Mouse (Mus musculus) hindbrain, embryonic 15.5 days (tissue): ENCODE results near the gene Limk1. TPM values are rescaled to one million over a fixed set of nuclear protein-coding genes. Genes with fewer than 3 reads are reported as not detected.

Experiments
- ATAC-seq: fragments of 200-750 bp; cut with Nextera tagmentation; 2 replicates; pipeline ENCODE4 v1.8.0; 2017; ENCODE audit warnings: low read depth, moderate number of reproducible peaks, moderate TSS enrichment; ENCODE audit not compliant: low FRiP score
- H3K27ac ChIP-seq: fragments of 300-500 bp; sonication (generic); replicated peaks from 2 replicates; pipeline ENCODE4 v1.5.1; 2015; ENCODE audit warnings: mild to moderate bottlenecking, inconsistent platforms
- H3K27me3 ChIP-seq: fragments of 300-500 bp; sonication (generic); 2 replicates; pipeline ENCODE4 v1.6.1; 2015; ENCODE audit warnings: control low read depth, inconsistent platforms
- H3K36me3 ChIP-seq: fragments of 300-500 bp; sonication (generic); 2 replicates; pipeline ENCODE4 v1.6.1; 2015; ENCODE audit warnings: control low read depth, inconsistent platforms
- H3K4me1 ChIP-seq: fragments of 300-500 bp; sonication (generic); replicated peaks from 2 replicates; pipeline ENCODE4 v1.6.1; 2015; ENCODE audit warnings: control low read depth, inconsistent platforms
- H3K4me2 ChIP-seq: fragments of 300-500 bp; sonication (generic); 2 replicates; pipeline ENCODE4 v1.6.1; 2015; ENCODE audit warnings: moderate library complexity, mild to moderate bottlenecking, inconsistent platforms
- H3K4me3 ChIP-seq: fragments of 300-500 bp; sonication (generic); 2 replicates; pipeline ENCODE4 v1.5.1; 2015; ENCODE audit warnings: mild to moderate bottlenecking, inconsistent platforms
- H3K9ac ChIP-seq: fragments of 300-500 bp; sonication (generic); 2 replicates; pipeline ENCODE4 v1.6.1; 2015; ENCODE audit warnings: inconsistent platforms
- H3K9me3 ChIP-seq: fragments of 300-500 bp; sonication (generic); 2 replicates; pipeline ENCODE4 v1.6.1; 2016; ENCODE audit warnings: control low read depth, inconsistent platforms
- WGBS: fragments of 180-500 bp; shearing (Covaris S2); methylation state at CpG from one replicate; pipeline ENCODE4 v1.1.7; 2015; 5-methylcytosine and 5-hydroxymethylcytosine counted together
- polyA plus RNA-seq: library from polyadenylated mRNA; unstranded; fragments of >200 nt; fragmentation: Nextera tagmentation; extraction: Ambion mirVana; gene quantifications from 2 replicates; pipeline ENCODE4 v1.2.1, GENCODE M21; 2015

Gene Limk1
- polyA plus RNA-seq, 1 experiment from 2014 or later = 25.8 TPM

- WGBS = 92% methylated on average over 9 of the region's 9 CpGs
Measured at GRCm38 (mm10) chr5:134620457-134620856, 67.9 kb downstream of the Limk1 start.

DNA sequence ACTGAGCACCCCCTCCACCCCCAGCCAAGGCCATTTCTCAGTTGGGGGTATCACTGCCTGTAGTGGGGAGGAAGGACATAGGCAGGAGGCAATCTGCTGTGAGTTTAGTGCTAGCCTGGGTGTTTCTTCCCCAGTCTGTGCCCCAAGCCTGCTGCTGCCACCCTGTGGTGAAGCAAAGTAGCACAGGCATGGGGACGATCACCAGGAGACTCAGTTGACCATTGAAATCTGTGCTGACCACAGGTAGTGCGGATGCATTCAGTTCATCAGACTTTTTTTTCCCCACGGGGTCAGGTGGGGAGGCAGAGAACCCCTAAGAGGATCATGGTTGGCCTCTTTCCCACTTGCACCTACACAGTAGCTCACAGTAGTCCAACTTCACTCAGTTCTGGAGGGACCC lies 71.3 kb downstream of the Limk1 start:
- ATAC-seq = no peak
- Histone ChIP-seq H3K4me2 (no peak overlapping the region), H3K27ac (no peak overlapping the region), H3K36me3 (peaks cover 46% of the 10 kb centered on the region), H3K9ac (no peak overlapping the region), H3K27me3 (no peaks in the 10 kb centered on the region), H3K9me3 (no peaks in the 10 kb centered on the region), H3K4me3 (no peak overlapping the region), H3K4me1 (0 out of 2 replicates have a peak, but pooled peaks cover 3% of the 10 kb centered on the region)
- WGBS = 56% methylated on average over 3 of the region's 3 CpGs

More at GRCm38 (mm10) chr5:134620457-134620856, 67.9 kb downstream of the Limk1 start:
- Histone ChIP-seq H3K9ac (no peak overlapping the region), H3K36me3 (peaks cover 71% of the 10 kb centered on the region), H3K4me2 (no peak overlapping the region), H3K27me3 (no peaks in the 10 kb centered on the region), H3K9me3 (no peaks in the 10 kb centered on the region), H3K4me3 (no peak overlapping the region), H3K4me1 (0 out of 2 replicates have a peak, but pooled peaks cover 5% of the 10 kb centered on the region), H3K27ac (no peak overlapping the region)
- no peak for ATAC-seq

DNA sequence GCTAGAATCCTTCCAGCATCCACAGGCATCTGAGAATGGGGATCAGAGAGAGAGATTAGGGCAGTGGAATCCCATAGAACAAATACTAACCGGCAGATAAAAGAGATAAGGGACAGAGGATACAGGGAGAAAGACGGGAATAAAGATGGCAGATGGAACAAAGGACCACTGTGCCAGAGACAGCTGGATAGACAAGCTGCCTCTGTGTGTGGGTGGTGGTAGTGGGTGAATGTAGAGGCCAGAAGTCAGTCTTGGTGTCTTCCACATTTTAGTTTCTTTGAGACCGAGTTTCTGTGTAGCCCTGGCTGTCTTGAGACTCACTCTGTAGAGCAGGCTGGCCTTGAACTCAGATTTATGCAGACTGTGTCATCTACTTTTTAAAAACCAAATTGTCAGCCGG lies 72.6 kb downstream of the Limk1 start:
- Histone ChIP-seq H3K4me3 (no peak overlapping the region), H3K4me2 (no peak overlapping the region), H3K36me3 (peaks cover 33% of the 10 kb centered on the region), H3K27me3 (no peaks in the 10 kb centered on the region), H3K27ac (no peak overlapping the region), H3K9ac (no peak overlapping the region), H3K9me3 (no peaks in the 10 kb centered on the region), H3K4me1 (0 out of 2 replicates have a peak, but pooled peaks cover 6% of the 10 kb centered on the region)
- no peak for ATAC-seq
- WGBS = 72% methylated on average over 4 of the region's 4 CpGs

DNA sequence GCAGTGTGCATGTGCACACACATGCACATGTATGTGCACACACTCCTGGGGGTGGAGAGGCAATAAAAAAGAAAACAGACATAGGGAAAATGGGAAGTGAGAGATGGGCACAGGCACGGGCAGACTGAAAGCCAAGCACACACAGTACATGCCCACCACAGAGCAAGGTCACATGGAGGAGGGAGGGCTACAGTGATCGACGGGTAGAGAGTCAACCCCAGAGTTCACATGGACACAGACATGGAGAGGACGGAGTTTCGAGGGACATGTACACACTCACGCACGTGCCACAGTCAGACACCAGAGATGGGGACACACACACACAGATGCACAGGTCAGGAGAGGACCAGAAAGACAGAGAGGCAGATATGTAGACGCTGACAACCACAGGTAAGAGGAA lies 73.0 kb downstream of the Limk1 start:
- Histone ChIP-seq H3K27ac (no peak overlapping the region), H3K36me3 (peaks cover 29% of the 10 kb centered on the region), H3K9me3 (no peaks in the 10 kb centered on the region), H3K4me2 (no peak overlapping the region), H3K4me1 (0 out of 2 replicates have a peak, but pooled peaks cover 6% of the 10 kb centered on the region), H3K9ac (no peak overlapping the region), H3K4me3 (no peak overlapping the region), H3K27me3 (no peaks in the 10 kb centered on the region)
- 80% methylated on average over 8 of the region's 8 CpGs for WGBS
- no peak for ATAC-seq

DNA sequence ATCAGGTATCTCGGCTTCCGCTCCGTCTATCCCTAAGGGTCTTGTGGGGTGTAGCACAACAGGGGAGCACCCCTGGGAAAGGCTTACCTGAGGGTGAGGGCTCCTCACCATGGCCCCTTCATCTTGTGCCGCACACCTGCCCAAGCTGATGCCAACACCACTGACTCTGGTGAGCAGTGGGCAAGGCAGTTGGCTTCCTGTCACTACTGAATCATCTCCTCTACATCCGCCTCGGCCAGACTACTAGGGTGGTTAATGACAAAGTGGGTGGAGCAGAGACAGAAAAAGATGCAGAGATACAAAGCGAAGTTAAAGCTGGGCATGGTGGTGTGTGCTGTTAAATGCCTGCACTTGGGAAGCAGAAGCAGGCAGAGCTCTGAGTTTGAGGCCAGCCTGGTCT lies 73.6 kb downstream of the Limk1 start, which contains the start of gene Lat2:
Gene Lat2, minus strand, starts transcription at position 224 of the 400 bp plus-strand sequence.
- peaks cover 23% of the 10 kb centered on the region for H3K36me3 ChIP-seq

DNA sequence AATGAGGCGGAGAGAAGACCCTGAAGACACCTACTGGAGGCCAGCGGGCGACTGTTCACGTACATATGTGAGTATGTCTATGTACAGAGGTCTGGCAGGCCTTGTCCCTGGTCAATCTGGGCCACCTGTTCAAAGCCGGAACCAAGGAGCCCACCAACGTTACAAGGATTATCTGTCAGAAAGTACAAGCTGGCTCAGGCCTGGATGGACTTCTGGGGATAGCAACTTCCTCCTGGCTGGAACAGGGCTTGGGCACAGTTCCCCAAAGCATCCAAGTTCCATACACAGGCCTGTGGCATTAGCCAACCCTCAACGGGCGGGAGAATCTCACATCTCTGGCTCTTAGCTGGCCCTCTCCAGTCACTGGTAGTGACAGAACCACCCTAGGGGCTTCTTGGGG lies 74.1 kb downstream of the Limk1 start:
- no peak overlapping the region for H3K9ac ChIP-seq
- H3K36me3 ChIP-seq = peaks cover 18% of the 10 kb centered on the region
- ATAC-seq = no peak
- no peak overlapping the region for H3K4me3 ChIP-seq
- no peaks in the 10 kb centered on the region for H3K9me3 ChIP-seq
- H3K4me1 ChIP-seq = 0 out of 2 replicates have a peak, but pooled peaks cover 6% of the 10 kb centered on the region
- WGBS = 93% methylated on average over 8 of the region's 8 CpGs
- H3K4me2 ChIP-seq = no peak overlapping the region
- no peak overlapping the region for H3K27ac ChIP-seq
- H3K27me3 ChIP-seq = no peaks in the 10 kb centered on the region

More for the DNA sequence above, 73.6 kb downstream of the Limk1 start, which contains the start of gene Lat2:
- no peaks in the 10 kb centered on the region for H3K27me3 ChIP-seq
- H3K9ac ChIP-seq = no peak within 1 kb of the TSS
- H3K9me3 ChIP-seq = no peaks in the 10 kb centered on the region
- WGBS = 88% methylated on average over 7 of the region's 7 CpGs
- H3K4me2 ChIP-seq = no peak within 1 kb of the TSS
- H3K4me3 ChIP-seq = no peak within 1 kb of the TSS
- 0 out of 2 replicates have a peak, but pooled peaks cover 6% of the 10 kb centered on the region for H3K4me1 ChIP-seq
- no peak for ATAC-seq
- H3K27ac ChIP-seq = no peak within 1 kb of the TSS

DNA sequence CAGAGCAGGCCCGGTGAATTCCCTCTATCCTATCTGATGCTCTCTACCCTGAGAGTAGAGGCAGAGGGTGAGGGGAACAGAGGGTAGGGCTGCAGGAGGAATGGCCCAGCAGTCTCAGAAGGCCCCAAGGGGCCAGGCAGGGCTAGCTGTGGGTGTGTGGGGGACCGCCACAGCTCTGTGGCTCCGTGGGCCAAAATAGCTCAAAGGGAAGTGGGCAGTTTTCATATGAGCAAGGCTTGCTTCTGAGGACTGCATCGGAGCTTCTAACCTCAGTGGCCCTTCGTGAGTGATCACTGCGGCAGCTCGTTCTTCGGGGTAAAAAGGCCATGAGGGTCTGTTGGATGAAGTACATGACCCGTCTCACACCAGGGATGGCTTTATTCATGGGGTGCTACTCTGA lies 74.7 kb downstream of the Limk1 start:
- Histone ChIP-seq H3K27ac (no peak overlapping the region), H3K27me3 (no peaks in the 10 kb centered on the region), H3K4me3 (no peak overlapping the region), H3K36me3 (peaks cover 12% of the 10 kb centered on the region), H3K9ac (no peak overlapping the region), H3K4me2 (no peak overlapping the region), H3K9me3 (no peaks in the 10 kb centered on the region), H3K4me1 (0 out of 2 replicates have a peak, but pooled peaks cover 6% of the 10 kb centered on the region)
- no peak for ATAC-seq
- WGBS = 86% methylated on average over 9 of the region's 9 CpGs

DNA sequence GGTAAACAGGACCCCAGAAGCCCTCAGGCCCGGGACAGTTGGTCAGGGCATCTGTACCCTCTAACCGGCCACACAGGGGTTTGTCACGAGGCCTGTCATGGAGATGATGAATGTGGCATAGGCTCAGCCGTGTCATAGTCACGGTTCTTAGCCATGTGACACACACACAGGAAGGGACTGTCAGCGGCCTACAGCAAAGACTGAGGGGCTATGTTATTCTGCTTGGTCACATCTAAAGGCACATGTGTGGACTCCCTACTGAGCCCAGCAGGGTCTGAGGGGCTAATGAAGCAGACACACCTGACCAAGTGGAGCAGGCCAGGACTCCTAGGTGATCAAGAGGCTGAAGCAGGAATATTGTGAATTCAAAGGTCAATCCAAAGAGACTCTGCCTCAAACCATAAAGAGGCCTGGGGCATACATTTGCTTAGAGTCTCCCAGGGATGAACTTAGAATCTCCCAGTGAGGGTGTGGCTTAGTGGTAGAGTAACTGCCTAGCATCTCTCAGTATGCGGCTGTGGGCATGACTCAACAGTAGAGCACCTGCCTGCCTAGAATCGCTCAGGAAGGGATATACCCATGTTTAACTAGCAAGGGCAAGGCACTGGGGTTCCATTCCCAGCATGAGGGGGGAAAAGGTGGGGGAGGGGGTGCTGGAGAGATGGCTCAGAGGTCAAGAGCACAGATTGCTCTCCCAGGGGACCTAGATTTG lies 76.4 kb downstream of the Limk1 start:
- ATAC-seq = peak; percentile 50; the same call in 1 of the 2 replicates
- no peaks in the 10 kb centered on the region for H3K27me3 ChIP-seq

DNA sequence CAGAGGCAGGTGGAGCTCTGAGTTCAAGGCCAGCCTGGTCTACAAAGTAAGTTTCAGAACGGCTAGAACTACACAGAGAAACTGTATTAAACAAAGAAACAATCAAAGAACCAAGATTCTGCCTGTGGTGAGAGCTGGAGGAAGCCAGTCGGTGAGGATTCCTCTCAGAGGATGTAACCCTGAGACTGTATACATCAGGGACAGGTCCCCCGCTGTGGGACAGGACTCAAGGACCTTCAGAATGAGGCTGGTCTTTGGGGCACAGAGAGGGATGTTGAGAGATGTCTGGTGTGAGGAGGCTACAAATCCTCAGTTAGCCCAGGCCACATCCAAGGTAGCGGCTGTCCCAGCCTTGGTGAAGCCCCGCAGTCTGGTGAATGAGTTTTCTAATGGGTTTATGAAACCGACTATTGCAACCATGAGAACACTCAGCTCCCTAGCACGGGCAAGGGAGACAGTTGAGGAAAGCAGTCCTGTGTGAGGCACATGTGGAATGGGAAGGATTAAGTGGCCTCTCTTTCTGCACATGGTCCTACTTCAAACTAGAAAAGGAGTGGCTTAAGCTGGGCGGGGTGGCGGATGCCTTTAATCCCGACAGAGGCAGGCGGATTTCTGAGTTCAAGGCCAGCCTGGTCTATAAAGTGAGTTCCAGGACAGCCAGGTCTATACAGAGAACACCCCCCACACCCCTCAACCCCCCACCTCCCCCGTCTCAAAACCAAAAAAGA lies 78.3 kb downstream of the Limk1 start:
- Histone ChIP-seq H3K4me2 (no peak overlapping the region), H3K9ac (no peak overlapping the region), H3K27ac (no peak overlapping the region), H3K27me3 (no peaks in the 10 kb centered on the region), H3K4me1 (0 out of 2 replicates have a peak, but pooled peaks cover 6% of the 10 kb centered on the region), H3K36me3 (0 out of 2 replicates have a peak, but pooled peaks cover 3% of the 10 kb centered on the region), H3K9me3 (no peaks in the 10 kb centered on the region), H3K4me3 (no peak overlapping the region)
- 83% methylated on average over 12 of the region's 12 CpGs for WGBS
- no peak for ATAC-seq

More for the DNA sequence above, 76.4 kb downstream of the Limk1 start:
- no peak overlapping the region for H3K4me3 ChIP-seq
- H3K9me3 ChIP-seq = no peaks in the 10 kb centered on the region
- H3K4me1 ChIP-seq = 0 out of 2 replicates have a peak, but pooled peaks cover 6% of the 10 kb centered on the region
- 47% methylated on average over 8 of the region's 8 CpGs for WGBS
- H3K36me3 ChIP-seq = 0 out of 2 replicates have a peak, but pooled peaks cover 3% of the 10 kb centered on the region
- H3K9ac ChIP-seq = no peak overlapping the region
- H3K27ac ChIP-seq = peak overlapping the region; percentile 20; the same call in 1 of the 2 replicates
- H3K4me2 ChIP-seq = no peak overlapping the region

DNA sequence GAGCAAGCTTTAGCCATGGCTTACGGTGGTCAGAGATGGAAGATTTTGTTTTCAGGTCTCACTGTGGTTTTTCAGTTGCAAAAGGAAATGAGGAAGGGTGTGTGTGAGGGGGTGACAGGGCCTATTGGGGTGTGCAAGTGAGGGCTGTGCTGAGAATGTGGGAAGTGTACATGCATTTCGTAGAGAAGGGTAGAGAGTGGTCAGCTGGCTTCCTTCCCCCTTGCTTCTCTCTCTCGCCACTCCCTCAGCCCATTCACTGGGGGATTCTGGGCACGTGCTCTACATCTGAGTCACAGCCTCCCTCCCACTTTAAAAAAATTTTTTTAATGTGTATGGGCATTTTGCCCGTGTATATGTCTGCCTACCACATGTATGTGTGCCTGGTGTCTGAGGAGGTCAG lies 81.3 kb downstream of the Limk1 start:
- no peak for ATAC-seq
- H3K27me3 ChIP-seq = no peaks in the 10 kb centered on the region
- no peak overlapping the region for H3K4me3 ChIP-seq
- 69% methylated on average over 5 of the region's 5 CpGs for WGBS
- H3K9me3 ChIP-seq = no peaks in the 10 kb centered on the region
- no peaks in the 10 kb centered on the region for H3K36me3 ChIP-seq
- no peak overlapping the region for H3K4me2 ChIP-seq
- no peak overlapping the region for H3K27ac ChIP-seq
- H3K9ac ChIP-seq = no peak overlapping the region
- H3K4me1 ChIP-seq = 0 out of 2 replicates have a peak, but pooled peaks cover 4% of the 10 kb centered on the region

DNA sequence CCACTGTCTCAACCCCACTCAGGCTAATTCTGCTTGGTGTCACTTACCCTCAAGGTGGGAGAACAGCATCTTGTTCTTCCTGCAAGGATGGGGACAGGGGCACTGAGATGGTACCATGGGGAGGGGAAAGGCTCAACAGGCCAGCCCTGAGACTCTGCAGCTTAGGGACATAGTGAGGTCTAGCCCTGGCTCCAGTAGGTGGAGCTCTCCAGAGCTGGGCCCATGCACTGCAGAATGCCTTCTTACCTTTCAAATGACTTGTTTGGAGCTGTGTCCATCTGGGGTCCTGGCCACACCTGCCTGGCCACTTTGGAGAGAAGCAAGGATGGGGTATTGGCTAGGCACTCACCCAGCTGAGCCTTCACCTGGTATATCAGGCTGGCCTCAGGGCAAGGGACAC lies 82.1 kb downstream of the Limk1 start:
- H3K9ac ChIP-seq = no peak overlapping the region
- no peak overlapping the region for H3K27ac ChIP-seq
- no peaks in the 10 kb centered on the region for H3K27me3 ChIP-seq

More for the DNA sequence above, 82.1 kb downstream of the Limk1 start:
- no peak for ATAC-seq
- H3K9me3 ChIP-seq = no peaks in the 10 kb centered on the region
- H3K4me2 ChIP-seq = no peak overlapping the region
- H3K36me3 ChIP-seq = no peaks in the 10 kb centered on the region
- H3K4me3 ChIP-seq = no peak overlapping the region
- H3K4me1 ChIP-seq = no peaks in the 10 kb centered on the region
